Mouse (Mus musculus) spleen, adult 2 months (tissue): ENCODE results near the gene Erg.

Experiments
- CTCF ChIP-seq: fragments of 200-500 bp; IDR thresholded peaks from 2 replicates; pipeline ENCODE4 v1.5.1; 2011; ENCODE audit warnings: mild to moderate bottlenecking, inconsistent platforms; ENCODE audit not compliant: insufficient read depth, insufficient read length, insufficient replicate concordance; ENCODE audit errors: extremely low read depth
- POLR2A ChIP-seq: fragments of 200-500 bp; IDR thresholded peaks from 2 replicates; pipeline ENCODE4 v1.6.1; 2011; ENCODE audit warnings: low read depth, low read length, inconsistent platforms

DNA sequence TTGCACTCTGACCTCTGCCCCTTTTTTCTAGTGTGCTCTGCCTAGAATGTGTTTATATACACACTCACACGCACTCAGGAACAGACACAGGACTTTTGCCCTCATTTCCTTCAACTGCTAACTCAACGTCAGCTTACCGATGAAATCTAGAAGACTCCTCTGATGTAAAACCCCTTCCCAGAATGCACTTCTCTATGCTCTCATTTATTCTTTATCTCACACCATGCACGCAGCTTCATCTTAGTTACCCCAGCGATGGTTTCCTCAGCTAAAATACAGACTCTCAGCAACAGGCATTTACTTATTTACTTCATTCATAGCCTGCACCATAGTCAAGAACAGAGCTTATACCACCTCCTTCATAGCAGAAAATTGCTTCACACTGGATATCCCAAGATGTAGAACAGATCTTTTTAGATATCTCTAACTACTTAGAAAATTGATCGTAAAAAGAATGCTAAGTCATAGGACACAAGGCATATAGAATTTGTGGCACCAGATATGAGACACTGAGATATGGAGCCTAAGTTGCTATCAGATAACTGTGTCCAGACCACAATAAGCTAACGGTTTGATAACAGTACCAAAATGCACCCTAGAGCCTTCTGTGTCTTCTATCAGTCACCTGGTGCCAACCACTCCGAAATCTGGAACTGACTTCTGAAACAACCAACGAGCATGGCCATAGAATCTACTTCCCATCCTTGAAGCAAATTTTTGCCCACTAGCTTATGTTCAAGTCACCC is 98.6 kb downstream of the Erg start:
- no peak for TF ChIP-seq POLR2A
- TF ChIP-seq CTCF: no peak
